Mouse (Mus musculus): ENCODE measurements around the gene Wdr19.

- TF ChIP-seq EP300 (optimal IDR thresholded peaks at IDR 0.05) (no peak), CTCF (IDR thresholded peaks at IDR 0.05; ENCODE audit: low read depth) (no peak)
Observed at GRCm38 (mm10) chr5:65158696-65159305, 40.7 kb upstream of the Wdr19 start.
